Mouse (Mus musculus) cerebellum, adult 8-10 months (tissue): ENCODE data around the gene Eipr1.
"Not testable (repeated sequence)": the region's sequence is repeated elsewhere in the genome, so short reads cannot be mapped to it uniquely, and the experiment has no call there.

Experiments
- DNase-seq: peaks from one replicate; pipeline ENCODE4 v3.0.0; 2022

The Eipr1 gene

DNA sequence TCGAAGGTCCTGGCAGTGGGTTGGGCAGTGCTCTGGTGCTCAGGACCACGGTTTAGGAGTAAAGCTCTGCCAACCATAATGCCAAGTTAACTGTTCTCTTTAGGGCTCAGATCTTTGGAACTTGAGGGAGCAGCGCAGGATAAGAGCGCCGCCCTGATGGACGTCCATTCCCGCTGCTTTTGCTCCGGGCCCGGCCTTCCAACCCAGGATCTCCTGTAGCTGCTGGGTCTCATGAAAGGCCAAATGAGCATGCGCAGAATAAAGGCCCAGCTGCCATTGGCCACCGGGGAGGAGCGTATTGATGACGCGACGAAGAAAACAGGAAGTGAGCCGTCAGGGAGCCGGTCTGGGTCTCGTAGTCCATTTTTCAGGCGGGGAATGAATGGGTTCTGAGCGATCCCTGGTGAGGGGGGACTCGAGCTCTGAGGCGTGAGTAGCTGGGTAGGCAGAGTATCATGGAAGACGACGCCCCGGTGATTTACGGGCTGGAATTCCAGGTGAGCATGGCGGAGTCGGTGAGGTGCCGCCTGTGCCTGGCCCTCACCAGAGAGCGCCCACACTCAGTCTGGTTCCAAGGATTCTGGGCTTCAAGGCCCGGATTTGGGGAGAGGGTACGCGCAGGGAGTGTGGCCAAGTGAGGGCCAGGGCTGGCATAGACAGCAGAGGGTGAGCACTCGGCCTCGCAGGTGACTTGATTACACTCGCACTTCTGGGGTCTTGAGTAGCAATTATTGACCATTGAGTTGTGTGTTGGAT, at the start of gene Eipr1:
Gene Eipr1 (plus strand): TSS at position 296 of the 756 bp plus-strand sequence.
- peak; percentile 81 for DNase-seq

DNA sequence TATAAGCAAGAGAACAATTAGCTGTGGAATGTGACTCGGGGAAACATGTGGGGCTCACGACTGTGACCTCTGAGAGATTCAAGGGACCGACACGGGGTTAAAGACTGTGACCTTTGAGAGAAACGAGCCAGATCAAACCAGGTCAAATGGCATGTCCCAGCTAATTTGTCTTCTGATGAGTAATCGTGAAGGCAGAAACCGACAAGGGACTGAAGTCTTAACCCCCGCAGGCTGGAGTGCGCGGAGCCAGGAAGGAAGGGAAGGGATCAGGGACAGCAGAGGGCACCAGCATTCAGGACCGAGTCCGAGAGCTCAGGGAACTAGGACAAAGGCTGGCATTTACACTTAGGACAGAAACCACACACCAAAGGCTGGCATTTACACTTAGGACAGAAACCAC, 47.2 kb upstream of the Eipr1 start:
- no peak for DNase-seq

DNA sequence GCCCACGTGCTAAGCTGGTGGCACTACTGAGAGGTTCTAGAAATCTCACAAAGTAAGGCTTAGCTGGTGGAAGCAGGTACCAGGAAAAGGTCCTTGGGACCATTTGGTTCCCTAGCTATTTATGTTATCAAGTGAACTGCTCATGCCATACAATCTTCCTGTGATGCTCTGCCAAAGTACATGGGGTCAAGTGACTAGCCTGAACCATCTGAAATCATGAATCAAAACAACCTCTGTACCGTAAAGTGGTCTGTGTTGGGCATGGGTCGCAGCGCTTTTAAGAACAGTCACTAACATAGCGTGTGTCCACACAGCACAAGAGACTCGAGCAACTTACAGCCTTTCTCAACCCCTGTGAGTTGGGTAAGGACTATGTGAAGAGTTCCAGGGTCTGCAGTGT, 46.4 kb upstream of the Eipr1 start:
- no peak for DNase-seq

DNA sequence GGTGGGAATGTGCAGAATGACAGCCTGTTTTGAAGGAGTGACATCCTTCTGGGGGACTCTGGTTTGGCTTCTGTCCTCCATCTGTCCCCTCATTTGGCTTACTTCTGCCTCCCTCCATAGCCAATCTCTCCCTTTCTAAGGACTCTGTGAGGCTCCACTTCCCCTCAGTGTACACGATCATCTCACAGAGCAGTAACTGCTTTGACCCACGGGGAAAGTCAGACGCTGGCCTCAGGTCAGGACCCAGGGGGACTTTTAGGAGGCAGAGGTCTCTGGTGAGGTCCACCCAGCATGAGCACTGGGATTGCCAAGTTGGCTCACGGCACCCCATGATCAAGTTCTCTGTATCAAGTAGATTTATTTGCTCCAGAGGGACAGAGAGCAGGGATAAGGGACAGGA, 43.4 kb upstream of the Eipr1 start:
- DNase-seq: no peak

DNA sequence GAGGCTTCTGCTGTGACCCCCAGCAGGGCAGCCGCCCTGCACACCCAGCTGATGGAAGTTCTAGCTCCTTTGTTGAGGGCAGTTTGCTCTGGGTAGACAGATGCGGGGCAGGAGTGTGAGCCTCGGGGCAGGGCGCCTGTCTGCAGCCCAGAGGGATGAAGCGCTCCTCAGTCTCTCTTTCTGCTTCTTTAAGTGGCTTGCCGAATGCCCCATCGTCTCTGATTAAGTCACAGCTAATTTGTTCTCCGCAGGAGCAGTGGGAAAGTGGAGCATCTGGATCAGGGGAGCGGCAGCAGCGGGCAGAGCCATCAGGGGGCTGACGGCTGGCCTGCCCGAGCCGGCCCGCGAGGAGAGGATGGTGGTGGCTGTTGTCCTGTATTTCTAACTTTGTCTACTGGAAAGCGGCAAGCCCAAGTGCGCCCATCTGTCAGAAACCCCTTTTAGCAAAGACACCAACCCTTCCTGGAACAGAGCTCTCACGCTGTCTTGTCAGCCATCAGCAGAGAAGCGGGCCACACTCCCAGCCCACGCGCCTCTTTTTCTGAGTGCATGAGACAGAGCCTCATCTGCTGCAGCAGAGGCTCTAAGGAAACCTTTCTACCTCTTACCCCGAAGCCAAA, 40.9 kb upstream of the Eipr1 start:
- DNase-seq: no peak

DNA sequence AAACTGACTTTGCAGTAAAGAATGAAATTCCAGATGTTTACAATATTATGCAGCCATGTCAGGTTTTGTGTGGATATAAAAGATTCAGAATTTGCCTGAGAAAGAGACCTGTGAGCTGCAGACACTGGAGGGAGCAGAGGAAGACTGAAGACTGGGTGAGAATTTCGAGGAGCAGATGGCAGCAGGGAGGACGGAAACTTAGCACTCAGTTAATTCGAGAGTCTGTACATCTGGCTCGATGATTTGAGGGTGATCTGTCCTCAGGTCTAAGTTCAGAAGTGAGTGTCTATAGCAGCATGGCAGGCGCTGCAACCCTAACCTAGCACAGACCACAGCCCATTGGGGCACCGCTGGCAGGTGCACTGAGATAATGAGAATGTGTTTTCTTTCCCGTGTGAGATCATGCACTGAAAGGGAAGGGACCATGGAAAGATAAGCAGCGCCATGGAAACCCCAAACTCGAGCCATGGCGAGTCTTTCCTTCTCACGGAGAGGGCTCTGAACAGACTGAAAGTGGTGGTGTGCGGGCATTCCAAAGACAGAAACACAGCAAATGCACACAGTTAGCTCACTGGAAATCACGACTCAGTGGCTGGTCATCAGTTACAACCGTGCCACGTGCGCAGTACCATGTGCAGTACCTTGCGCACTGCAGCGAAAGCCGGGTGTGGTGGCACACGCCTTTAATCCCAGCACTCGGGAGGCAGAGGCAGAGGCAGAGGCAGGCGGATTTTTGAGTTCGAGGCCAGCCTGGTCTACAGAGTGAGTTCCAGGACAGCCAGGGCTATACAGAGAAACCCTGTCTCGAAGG, 36.6 kb upstream of the Eipr1 start:
- DNase-seq: no peak

DNA sequence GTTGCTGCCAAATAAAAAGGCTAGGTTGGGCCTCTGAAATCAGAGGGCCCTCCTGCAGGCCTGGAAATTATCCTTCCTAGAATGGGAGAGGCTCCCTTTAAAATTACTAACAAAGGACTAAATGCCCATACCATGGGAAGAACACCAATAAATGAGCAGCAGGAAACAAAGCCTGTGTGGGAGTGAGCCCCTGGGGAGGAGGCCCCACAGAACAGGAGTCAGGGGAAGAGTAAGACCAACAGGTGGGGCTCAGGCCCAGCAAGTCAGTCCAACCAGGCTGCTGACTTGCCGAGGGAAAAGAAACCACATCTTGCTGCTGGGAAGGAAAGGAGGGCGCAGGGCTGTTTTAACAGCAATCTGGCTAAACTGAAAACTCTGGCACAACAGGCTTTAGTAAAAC, 34.5 kb upstream of the Eipr1 start:
- DNase-seq: no peak

DNA sequence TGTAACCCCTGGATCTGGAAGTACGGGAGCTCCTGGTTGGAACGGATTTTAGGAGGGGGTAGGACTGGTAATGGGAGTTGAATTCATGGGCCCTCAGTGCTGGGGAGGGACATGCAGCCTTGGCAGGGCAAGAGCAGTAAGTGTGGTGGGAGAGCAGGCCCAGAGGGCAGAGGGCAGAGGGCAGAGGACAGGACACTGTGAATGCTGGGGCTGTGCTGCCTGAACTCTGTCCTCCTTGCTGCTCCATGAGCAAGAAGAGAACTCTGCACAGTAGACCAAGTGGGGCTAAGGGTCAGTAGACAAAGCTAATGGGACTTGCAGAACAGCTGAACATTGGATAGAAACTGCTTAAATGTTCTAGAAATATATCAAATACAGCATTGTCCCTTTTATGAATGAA, 33.5 kb upstream of the Eipr1 start:
- no peak for DNase-seq

DNA sequence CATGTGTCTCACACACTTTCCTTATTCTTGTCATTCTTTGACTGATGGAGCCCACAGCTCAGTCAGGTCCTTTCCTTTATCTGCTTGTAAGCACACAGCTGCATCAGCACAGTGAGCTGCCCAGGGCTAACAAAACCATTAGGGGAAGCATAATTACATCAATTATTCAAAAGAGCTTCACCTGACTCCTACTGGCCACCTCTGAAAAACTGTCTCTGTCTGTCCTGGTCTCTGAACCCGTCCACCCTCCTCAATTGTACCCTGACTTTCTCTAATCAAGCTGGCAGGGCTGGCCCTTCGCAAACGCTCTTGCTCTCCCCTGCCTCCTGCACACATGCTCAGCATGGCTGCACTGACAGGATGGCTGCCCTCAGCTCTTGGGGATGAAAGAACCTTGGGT, 27.2 kb upstream of the Eipr1 start:
- no peak for DNase-seq

DNA sequence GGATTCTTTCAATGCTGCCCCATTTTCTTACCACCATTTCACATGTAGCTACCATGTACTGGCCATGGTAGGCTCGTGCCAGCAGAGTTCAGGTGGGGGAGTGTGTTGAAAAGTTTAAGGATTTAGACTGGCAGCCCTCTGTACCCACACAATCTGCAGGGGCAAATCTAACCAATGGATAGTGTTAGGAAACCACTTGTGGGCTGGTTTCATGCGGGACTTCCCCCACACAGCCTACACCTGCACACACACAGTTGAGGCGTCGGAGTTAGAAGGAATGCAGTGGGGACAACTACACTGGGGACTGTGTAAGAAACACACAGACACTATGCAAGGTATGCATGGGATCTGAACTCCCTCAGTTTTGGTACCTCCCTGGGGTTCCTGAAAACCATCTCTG, 25.4 kb upstream of the Eipr1 start:
- no peak for DNase-seq

DNA sequence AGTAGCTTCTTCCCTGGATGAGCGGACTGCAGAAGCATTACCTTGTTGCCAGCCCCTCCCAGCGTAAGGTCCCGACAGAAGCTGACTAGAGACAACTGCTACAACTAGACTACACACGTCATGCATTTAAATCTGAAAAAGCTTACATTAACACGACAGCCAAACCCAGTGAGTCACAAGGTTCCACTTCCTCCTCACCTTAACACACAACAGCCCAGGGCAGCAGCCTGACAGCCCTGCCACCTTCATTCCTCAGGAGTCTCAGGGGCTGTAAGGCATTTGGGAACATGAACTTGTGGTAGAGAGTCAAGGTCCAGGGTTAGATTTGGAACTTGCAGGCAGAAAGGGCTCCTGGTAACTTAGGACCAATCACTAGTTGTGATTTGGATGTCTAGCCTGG, 24.5 kb upstream of the Eipr1 start:
- DNase-seq: no peak

DNA sequence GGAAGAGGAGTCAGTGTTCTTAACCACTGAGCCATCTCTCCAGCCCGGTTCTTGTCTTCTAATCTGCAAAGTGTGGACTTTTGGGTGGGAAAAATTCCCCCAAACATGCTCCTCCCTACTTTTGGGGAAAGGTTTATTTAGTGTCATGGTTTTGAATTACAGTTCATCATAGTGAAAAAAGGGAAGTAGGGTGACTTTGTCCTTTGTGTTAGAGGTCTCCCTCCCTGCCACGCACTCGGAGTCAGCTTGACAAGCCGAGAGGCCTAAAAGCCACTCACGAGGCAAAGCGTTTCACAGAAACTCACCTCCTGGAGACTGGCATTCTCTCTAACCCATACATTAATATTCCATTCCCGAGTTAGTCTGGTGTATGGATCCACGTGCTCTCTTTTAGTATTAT, 19.0 kb upstream of the Eipr1 start:
- no peak for DNase-seq

DNA sequence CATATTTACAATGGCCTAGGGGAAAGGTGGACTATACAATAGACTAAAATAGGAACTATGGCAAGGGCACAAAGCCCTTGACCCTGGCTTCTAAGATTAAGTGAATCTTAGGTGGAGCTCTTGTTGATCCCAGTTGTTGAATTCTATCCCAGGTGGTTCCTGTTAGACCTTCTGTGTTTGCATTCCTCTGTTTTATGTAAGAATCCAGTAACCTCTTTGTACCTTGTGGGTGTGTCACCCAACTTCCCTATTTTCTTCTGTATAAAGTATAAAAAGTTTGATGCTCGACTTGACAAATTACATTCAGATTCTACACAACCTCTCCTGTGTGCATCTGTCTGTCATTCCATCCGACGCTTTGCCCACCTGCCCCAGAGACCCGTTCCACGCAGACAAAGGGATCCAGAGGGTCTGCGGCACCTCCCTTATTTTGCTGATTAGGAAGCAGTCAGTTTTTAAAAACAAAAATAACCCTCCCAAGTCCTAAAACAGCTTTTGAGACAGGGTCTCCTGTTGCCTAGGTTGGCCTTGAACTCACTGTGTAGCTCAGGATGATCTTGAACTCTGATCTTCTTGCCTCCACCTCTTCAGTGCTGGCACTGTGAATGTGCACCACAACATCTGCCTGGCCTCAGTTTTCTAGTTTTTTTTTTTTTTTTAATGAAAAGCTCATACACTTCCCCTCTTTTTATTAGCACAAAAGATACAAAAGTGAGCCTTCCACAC, 17.9 kb upstream of the Eipr1 start:
- DNase-seq: not testable (repeated sequence)

DNA sequence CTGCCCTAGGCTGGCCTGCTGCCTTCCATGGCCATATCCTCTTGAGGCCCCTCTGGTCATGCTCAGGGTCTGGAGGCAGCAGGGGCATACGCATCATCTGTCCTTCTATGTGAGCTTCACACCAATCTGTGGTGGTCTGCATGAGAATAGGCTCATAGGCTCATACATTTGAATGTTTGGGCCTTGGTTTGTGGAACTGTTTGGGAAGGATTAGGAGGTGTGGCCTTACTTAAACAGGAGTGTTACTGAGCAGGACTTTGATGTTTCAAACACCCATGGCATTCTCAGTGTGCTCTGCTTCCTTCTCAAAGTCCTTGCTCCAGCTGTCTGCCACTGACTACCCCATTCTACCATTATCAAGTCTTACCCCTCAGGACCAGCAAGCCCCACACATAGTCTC, 17.3 kb upstream of the Eipr1 start:
- DNase-seq: no peak

DNA sequence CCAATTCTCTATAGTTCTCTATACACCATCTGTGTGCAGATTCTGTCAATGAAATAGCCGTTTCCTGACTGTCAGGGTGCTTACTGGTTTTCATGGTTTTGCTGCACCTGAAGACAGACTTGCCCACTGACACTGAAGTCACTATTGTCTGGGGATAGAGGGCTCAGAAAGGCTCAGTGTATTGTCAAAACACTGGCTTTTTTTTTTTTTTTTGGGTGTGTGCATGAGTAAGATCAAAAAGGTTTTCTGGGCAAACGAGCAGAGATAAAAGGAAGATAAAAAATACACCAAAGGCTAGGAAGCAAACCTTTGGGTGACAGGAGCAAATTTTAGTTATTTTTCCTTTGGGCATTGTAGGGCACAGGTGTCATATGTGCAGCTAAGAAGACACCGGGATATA, 16.3 kb upstream of the Eipr1 start:
- no peak for DNase-seq

DNA sequence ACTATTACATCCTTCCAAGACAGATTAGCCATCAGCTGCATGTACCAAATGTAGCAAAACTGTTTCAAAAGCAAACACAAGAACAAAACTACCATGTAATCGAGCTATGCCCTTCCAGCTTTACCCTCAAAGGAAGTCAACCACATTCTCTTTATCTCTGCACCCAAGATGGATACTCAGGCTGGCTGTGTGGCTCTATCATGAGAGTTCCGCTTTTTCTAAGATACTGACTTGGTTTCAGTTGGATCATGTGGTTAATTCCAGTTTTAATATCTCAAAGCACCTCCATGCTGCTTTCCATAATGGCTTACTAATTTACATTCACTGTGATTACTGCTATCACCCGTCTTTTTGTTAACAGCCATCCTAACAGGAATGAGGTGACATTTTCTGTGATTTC, 8.3 kb upstream of the Eipr1 start:
- DNase-seq: no peak

DNA sequence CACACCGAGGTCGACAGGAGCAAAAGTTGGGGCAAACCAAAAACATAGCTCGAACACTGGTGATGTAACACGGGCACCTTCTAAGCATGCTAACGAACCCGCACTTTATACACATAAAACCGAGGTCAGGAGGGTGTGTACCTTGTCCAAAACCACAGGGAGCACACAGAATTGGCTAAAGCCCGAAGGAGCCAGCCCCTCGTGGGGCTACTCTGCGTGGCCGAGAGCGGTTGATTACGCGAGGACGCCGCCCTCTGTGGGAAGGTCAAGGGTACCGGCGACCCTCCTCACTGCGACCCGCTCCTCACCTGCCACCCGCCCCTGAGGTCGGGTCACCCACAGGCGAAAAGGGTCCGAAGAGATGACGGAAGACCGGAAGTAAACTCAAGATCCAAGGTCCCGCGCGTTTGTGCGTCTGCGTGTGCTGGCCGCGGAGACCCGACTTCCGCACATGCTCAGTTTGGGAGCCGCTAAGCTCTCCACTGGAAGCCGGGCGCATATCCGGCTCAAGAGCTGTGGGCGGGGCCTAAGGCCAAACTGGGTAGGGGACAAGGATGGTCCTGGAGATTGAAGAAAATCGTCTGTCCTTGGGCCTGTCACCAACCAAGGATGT, 1.5 kb upstream of the Eipr1 start, which contains the start of gene Trappc12:
Gene Trappc12 (minus strand): TSS at position 452 of the 613 bp plus-strand sequence.
- DNase-seq: peak; percentile 80

DNA sequence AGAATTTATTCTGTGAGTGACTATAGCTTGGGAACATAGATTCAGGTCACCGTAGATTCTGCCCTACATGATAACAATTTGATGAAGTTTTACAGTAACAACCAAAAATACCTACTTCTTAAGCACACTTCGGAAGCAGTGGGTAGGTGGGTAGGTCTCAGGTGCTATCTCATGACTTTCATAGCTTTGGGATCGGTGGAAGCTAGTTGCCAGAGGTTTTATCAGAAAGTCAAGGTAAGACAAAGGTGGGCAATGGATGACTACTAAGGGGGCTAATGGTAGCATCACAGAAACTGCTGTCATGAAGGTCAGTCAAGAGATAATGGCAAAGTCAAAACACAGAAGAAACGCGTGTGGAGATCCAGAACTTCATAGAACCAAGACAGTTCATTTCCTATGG, 727 bp upstream of the Eipr1 start:
- no peak for DNase-seq

DNA sequence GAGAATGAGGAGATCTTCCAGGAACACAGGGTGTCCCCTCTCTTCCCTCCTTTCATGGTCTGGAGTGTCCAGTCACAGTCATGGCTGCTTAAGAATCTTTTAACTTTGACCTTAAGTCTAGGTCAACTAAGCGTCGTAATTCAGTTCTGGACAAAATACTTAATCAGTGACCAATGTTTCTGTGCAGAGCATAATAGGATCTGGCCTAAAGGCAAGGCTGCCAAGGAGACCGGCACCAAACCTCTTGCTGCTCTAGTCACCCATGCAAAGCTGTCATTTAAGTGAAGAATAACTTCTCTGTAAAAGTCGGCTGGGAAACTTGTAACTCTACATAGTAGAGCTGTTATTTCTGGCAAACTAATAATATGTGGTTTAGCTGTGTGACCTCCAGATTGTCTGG, 4.4 kb downstream of the Eipr1 start:
- DNase-seq: no peak

DNA sequence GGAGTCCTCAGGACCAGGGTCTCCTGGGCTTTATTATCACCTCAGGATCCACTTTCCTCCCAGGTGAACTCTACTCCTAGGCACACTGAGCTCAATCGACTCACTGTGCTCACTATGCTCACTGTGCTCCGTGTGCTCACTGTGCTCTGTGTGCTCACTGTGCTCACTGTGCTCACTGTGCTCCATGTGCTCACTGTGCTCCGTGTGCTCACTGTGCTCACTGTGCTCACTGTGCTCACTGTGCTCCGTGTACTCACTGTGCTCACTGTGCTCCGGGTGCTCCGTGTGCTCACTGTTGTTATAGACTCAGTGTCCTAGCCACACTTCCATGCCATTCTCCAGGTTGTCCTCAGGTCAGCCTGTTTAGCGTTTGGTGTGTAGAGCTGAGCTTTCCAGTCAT, 18.4 kb downstream of the Eipr1 start:
- no peak for DNase-seq

DNA sequence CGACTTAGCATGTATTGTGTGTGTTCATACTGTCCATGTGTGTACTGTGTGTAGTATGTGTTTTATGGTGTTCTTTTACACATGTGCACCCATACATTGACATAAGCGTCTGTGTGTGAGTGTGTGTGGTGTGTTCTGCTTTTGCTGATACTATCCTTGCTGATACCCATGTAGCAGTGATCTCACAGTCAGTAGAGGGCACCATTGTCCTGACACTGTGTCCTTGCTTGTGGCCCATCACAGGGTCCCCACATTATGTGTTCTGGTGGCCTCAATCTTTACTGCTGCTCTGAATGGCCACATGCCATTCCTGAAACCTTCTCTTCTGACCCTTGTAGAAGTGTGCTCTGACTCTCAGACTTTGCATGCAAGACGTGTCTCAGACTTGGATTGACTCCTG, 22.2 kb downstream of the Eipr1 start:
- no peak for DNase-seq

DNA sequence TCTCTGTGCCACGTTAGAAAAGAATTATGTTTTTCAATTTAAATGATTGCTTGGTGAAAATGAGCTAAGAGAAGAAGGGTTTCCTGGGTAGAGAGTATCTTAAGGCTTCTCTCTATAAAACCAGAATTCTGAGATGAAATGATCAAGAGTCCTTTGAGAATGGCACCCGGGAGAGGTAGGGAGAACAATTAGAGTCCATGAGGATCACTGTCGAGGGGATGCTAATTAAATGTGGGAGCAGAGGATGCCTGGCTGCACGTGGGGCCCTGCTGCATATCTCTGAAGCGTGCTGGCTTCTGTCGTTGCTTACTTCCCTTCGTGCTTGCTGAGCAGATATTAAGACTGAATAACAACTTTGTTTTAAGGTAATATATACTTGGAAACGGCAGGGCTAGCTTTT, 23.5 kb downstream of the Eipr1 start:
- no peak for DNase-seq

DNA sequence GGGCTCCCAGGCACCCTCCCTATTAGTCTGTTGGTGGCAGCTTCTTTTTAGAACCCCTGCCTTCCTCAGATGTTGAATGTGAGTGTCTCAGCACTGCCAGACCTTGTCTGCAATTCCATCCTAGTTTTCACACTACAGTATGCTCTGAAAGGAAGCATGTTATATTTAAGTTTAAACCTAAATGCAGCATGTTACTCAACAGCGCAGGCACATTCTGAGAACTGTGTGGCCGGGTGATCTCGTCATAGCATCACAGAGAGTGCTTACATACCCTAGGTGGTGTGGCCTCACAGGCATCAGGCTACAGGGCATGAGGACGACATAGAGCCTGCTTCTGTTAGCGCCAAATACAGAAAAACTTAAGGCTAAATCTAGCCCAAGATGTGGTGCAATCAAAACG, 24.0 kb downstream of the Eipr1 start:
- no peak for DNase-seq
